Mouse (Mus musculus) left cerebral cortex, postnatal 25 days (tissue): Measurements from ENCODE around the gene Ttc23l. TPM values are rescaled to one million over a fixed set of nuclear protein-coding genes. Genes with fewer than 3 reads are reported as not detected.
"Not testable (repeated sequence)": the region's sequence is repeated elsewhere in the genome, so short reads cannot be mapped to it uniquely, and the experiment has no call there.

Source experiments
- DNase-seq, 2 experiments: peaks; one replicate each; pipeline ENCODE4 v3.0.0; 2022; ENCODE audit warnings: low spot score in 2 of 2, mixed read lengths in 1 of 2
- intact Hi-C: fragments of 180-260 bp; cut with DNase I; formaldehyde crosslinking; loops from one replicate; pipeline ENCODE4 v1.15.1; 2025
- total RNA-seq, 2 experiments: library from RNA; stranded (reverse); gene quantifications; 2 replicates each; pipeline ENCODE4 v1.2.3; 2021

Ttc23l gene
- total RNA-seq, result not detected

DNA sequence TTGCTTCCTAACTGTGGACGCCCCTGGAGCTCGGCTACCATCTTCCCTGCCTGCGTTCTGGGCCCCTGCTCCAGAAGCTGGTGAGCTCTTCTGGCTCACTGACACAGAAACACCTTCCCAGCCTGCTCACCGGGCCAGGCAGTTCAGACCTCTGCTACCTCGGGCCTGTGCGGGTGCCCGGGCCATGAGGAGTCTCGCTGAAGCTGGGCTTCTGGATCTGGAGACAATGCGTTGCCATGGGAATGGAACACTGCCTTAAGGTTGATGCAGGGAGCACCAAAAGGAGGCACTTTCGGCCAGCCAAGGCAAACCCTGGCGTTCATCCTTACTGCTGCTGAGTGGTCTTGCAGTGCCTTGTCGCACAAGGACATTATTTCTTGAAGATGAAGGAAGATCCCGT is at the start of gene Ttc23l:
TSS of gene Ttc23l (minus strand) at position 204 of the 400 bp plus-strand sequence.
- DNase-seq, result no peak
- intact Hi-C loops, result no loop called here

GRCm38 (mm10) chr15:10599413-10599812 is 40.9 kb upstream of the Ttc23l start:
- intact Hi-C loops, result no loop called here
- DNase-seq, result peak in 1 of 2 experiments; percentile 41

GRCm38 (mm10) chr15:10598259-10599225 is 40.1 kb upstream of the Ttc23l start:
- intact Hi-C loops, result no loop called here
- DNase-seq, result no peak

DNA sequence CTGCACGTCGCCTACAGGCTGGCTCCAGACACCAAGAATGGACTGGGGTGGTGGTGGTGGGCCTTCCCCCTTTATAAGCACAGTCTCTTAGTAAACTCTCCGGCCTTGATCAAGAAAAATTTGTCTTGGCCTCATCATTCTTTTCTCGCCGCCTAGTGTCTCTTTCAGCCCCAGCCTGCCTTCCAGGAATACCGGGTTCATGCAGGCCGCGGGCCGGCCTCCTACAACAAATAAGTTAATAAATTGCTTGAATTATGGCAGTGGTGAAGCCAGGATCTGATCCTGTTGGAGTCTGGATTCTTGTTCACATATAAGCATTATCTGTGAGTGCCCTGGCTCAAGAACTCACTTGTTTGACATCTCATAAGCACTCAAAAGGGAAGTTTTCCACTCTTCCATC is 38.4 kb upstream of the Ttc23l start:
- DNase-seq, result no peak
- intact Hi-C loops, result no loop called here

GRCm38 (mm10) chr15:10595408-10595807 is 36.9 kb upstream of the Ttc23l start:
- intact Hi-C loops, result no loop called here
- no peak for DNase-seq

DNA sequence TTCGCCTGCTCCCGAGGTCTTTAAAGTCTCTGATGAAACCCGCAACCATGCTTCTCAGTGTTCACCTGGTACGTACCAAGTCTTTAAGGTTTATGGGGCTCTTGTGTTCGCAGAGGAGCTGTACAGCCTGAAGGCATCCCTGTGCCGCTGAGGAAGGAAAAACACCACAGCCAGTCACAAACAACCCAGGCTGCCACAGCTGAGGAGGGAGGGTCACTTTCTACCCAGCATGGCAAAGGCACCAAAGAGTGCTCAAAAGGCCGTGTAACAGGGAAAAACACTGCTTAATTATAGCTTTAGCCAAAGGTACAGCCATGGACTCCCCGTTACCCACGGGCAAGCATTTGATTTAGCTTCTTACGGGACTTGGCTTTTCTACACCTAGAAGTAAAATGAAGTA is 36.4 kb upstream of the Ttc23l start:
- DNase-seq, result no peak
- intact Hi-C loops, result no loop called here

- intact Hi-C loops, result no loop called here
- no peak for DNase-seq
Measured at GRCm38 (mm10) chr15:10593094-10593493, 34.6 kb upstream of the Ttc23l start.

GRCm38 (mm10) chr15:10586565-10586964 is 28.1 kb upstream of the Ttc23l start:
- intact Hi-C loops, result no loop called here

GRCm38 (mm10) chr15:10584359-10585187 is 26.1 kb upstream of the Ttc23l start:
- no peak for DNase-seq
- intact Hi-C loops, result no loop called here

More at GRCm38 (mm10) chr15:10586565-10586964, 28.1 kb upstream of the Ttc23l start:
- no peak for DNase-seq

GRCm38 (mm10) chr15:10583408-10583807 is 24.9 kb upstream of the Ttc23l start:
- DNase-seq, result peak in 1 of 2 experiments; percentile 8
- intact Hi-C loops, result no loop called here

DNA sequence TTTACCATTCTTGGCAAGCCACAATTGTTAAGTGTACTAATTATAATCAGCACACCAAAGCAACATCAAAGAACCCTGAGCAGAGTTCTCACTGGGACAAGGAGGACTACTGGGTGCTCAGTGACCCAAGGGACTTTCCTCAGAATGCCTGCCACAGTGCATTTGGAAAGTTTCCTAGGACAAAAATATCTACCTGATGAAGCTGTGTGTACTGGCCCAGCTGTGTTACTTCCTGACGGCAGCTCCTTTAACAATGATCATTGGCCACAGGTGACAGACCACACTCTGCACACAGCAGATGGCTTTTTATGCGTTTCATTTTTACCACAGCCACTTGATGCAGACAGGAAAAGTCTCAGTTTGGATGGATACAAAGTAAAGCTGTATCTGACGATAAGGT is 20.7 kb upstream of the Ttc23l start:
- intact Hi-C loops, result no loop called here
- no peak for DNase-seq

- intact Hi-C loops, result no loop called here
Measured at GRCm38 (mm10) chr15:10566486-10566885, 8.0 kb upstream of the Ttc23l start.

DNA sequence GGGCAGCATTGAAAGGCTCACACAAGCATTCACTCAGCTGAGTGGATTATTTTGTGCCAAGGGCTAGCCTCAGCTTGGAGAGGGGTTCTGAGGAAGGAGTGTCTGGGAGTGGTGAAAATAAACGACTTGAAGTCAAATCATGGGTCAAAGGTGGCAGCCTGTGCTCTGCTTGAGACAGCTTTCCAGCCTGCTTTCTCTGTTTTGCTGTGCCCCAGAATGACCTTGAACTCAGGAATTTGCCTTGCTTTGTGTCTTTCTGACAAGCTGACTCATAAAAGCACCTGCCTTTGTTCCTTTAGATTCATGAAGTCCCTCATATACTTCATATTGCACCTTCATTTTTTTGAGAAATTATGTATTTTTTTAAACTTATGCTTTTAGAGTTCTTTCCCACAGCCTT is 5.7 kb upstream of the Ttc23l start:
- intact Hi-C loops, result no loop called here

More at GRCm38 (mm10) chr15:10566486-10566885, 8.0 kb upstream of the Ttc23l start:
- no peak for DNase-seq

GRCm38 (mm10) chr15:10562281-10562680 is 3.8 kb upstream of the Ttc23l start:
- intact Hi-C loops, result no loop called here
- DNase-seq, result no peak

More for the DNA sequence above, 5.7 kb upstream of the Ttc23l start:
- DNase-seq, result no peak

GRCm38 (mm10) chr15:10560005-10560404 is 1.5 kb upstream of the Ttc23l start:
- DNase-seq, result no peak
- intact Hi-C loops, result no loop called here

DNA sequence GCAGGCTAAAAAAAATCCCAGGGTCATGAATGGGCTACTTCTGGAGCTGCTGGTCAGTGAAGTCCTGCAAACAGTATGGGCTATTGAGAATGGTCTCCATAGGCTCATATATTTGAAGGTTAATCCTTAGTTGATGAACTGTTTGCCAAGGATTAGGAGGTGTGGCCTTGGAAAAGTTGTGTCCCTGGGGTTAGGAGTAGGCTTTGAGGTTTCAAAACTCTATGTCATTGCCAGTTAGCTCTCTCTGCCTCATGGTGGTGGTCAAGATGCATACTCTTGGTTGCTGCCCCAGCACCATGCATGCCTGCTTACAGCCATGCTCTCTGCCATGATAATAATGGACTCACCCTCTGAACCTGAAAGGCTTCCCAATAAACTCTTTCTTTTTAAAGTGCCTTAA is 4.1 kb downstream of the Ttc23l start:
- intact Hi-C loops, result no loop called here
- DNase-seq, result no peak

GRCm38 (mm10) chr15:10540271-10541088 is 18.0 kb downstream of the Ttc23l start:
- DNase-seq, result no peak
- intact Hi-C loops, result no loop called here

DNA sequence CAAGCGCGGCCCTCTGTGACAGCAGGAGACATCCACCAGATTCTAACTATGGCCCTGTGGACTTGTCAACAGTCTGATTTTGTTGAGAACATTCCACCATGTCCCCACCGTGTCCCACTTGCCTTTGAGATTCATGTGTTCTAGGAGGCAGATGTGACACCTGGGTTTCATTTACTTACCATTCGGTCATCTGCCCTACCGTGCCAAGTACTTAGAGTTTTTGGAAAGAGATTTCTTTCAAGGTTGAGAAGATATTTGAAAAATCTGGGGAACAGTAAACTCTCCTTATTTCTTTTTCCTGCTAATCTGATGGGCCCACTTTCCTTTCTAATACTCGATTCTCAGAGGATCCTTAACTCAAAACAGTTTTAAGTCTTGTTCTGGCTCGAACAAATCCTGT is 22.5 kb downstream of the Ttc23l start:
- DNase-seq, result no peak
- intact Hi-C loops, result no loop called here

GRCm38 (mm10) chr15:10534591-10534990 is 23.9 kb downstream of the Ttc23l start:
- intact Hi-C loops, result no loop called here
- no peak for DNase-seq

DNA sequence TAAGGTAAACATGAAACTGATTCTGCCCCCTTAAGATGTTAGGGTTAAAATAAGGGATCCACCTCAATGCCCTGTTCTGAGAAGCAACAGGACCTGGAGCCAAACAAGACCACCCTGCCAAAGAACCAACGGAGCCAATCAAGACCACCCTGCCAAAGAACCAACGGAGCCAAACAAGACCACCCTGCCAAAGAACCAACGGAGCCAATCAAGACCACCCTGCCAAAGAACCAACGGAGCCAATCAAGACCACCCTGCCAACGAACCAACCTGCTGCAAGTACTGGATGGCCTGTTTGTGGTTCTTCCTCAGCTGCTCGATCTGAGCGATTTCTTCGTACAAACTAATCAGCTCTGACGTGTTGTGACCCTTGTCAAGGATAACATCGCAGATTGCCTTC is 25.1 kb downstream of the Ttc23l start:
- intact Hi-C loops, DNase-seq: not testable (repeated sequence)
